Mouse (Mus musculus) CD4-positive, CD25-positive, alpha-beta regulatory T cell, adult 4 months (primary cell): ENCODE measurements at regions not wholly inside any gene's neighbourhood (a gene's known extent, or its start where the extent isn't known, plus 50 kb on each side); places are given as distances from the start of the nearest gene placed in this dataset.
"Not testable (repeated sequence)": the region's sequence is repeated elsewhere in the genome, so short reads cannot be mapped to it uniquely, and the experiment has no call there.

ENCODE experiments used
- ATAC-seq: one replicate; pipeline ENCODE4 v1.8.0; 2017

- ATAC-seq, result no peak
Observed at GRCm38 (mm10) chr4:89621260-89621659, 58.0 kb upstream of the Dmrta1 start.

- ATAC-seq, result no peak
Observed at GRCm38 (mm10) chr4:89604721-89605120, 74.5 kb upstream of the Dmrta1 start.

GRCm38 (mm10) chr4:89575529-89575928 is 103.7 kb upstream of the Dmrta1 start:
- ATAC-seq, result peak; percentile 47

- ATAC-seq, result no peak
Observed at GRCm38 (mm10) chr4:89554711-89555466, 124.3 kb upstream of the Dmrta1 start.

- no peak for ATAC-seq
Observed at GRCm38 (mm10) chr4:89552556-89552955, 126.7 kb upstream of the Dmrta1 start.

- peak; percentile 87 for ATAC-seq
Observed at GRCm38 (mm10) chr4:89550515-89550914, 128.7 kb upstream of the Dmrta1 start.

GRCm38 (mm10) chr4:89532462-89532861 is 146.8 kb upstream of the Dmrta1 start:
- ATAC-seq, result peak; percentile 68

GRCm38 (mm10) chr4:89530050-89530911 is 149.0 kb upstream of the Dmrta1 start:
- peak; percentile 77 for ATAC-seq

GRCm38 (mm10) chr4:89527966-89528365 is 151.3 kb upstream of the Dmrta1 start:
- no peak for ATAC-seq

GRCm38 (mm10) chr4:89527326-89527725 is 151.9 kb upstream of the Dmrta1 start:
- ATAC-seq, result no peak

GRCm38 (mm10) chr4:89525525-89525924 is 153.7 kb upstream of the Dmrta1 start:
- not testable (repeated sequence) for ATAC-seq

GRCm38 (mm10) chr4:89524260-89525200 is 154.7 kb upstream of the Dmrta1 start:
- peak; percentile 92 for ATAC-seq

GRCm38 (mm10) chr4:89523423-89524259 is 155.6 kb upstream of the Dmrta1 start:
- no peak for ATAC-seq

GRCm38 (mm10) chr4:89518027-89518426 is 161.2 kb upstream of the Dmrta1 start:
- no peak for ATAC-seq

- peak; percentile 74 for ATAC-seq
Observed at GRCm38 (mm10) chr4:89515823-89516411, 163.3 kb upstream of the Dmrta1 start.

- ATAC-seq, result no peak
Observed at GRCm38 (mm10) chr4:89514981-89515380, 164.3 kb upstream of the Dmrta1 start.

GRCm38 (mm10) chr4:89510593-89510992 is 168.6 kb upstream of the Dmrta1 start:
- ATAC-seq, result no peak

GRCm38 (mm10) chr4:89509655-89510391 is 169.4 kb upstream of the Dmrta1 start:
- no peak for ATAC-seq

GRCm38 (mm10) chr4:89508103-89508763 is 171.0 kb upstream of the Dmrta1 start:
- ATAC-seq, result no peak

- ATAC-seq, result peak; percentile 14
Observed at GRCm38 (mm10) chr4:89505368-89505819, 173.8 kb upstream of the Dmrta1 start.
